Mouse (Mus musculus) lung, postnatal 0 days (tissue): ENCODE measurements at regions not wholly inside any gene's neighbourhood (a gene's known extent, or its start where the extent isn't known, plus 50 kb on each side); places are given as distances from the start of the nearest gene placed in this dataset.

Experiments
- CTCF ChIP-seq: IDR thresholded peaks from 2 replicates; pipeline ENCODE4 v1.5.1; 2016; ENCODE audit warnings: antibody characterized with exemption, mild to moderate bottlenecking
- EP300 ChIP-seq: IDR thresholded peaks from 2 replicates; pipeline ENCODE4 v1.6.1; 2016; ENCODE audit warnings: antibody characterized with exemption, mild to moderate bottlenecking, control low read depth

DNA sequence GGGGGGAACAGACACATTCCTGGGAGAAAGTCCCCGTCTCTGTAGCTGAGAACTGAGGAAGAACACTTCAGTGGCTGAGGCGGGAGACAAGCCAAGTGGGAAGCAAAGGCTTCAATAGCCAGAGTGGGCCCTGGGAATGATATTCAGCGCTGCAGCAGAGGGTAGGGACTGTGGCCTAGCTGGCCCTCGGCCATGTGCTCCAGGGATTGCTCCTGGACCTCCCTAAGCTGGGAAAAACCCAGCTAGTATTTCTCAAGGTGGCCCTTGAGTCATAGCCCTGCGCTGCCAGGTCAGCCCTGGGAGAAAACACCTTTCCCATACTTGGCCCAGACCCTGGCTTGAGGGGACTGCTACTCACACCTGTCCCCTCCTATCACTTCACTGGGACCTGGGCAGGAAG lies 77.2 kb upstream of the Tle3 start:
- TF ChIP-seq CTCF, result no peak
- no peak for TF ChIP-seq EP300
